Mouse (Mus musculus): ENCODE measurements around the gene Hist3h2a. TPM values are rescaled to one million over a fixed set of nuclear protein-coding genes. Genes with fewer than 3 reads are reported as not detected.

Hist3h2a gene
- polyA plus RNA-seq, 1 experiment from 2014 or later = 80.7 TPM

- no peaks in the 10 kb centered on the region for H3K4me1 ChIP-seq (ENCODE audit: control insufficient read depth, insufficient read depth, low read length)
- H3K4me2 ChIP-seq (ENCODE audit: low read depth, low read length) = no peak overlapping the region
- 89% methylated on average over 9 of the region's 9 CpGs for WGBS
- peaks cover 4% of the 10 kb centered on the region; the same call in 1 of the 2 replicates for H3K27me3 ChIP-seq (ENCODE audit: control insufficient read depth, insufficient read depth, low read length)
- H3K27ac ChIP-seq (ENCODE audit: low read depth, low read length) = no peak overlapping the region
- ATAC-seq (ENCODE audit: low read depth) = no peak
- H3K4me3 ChIP-seq (ENCODE audit: low read depth, low read length) = no peak overlapping the region
- H3K36me3 ChIP-seq (ENCODE audit: control insufficient read depth, insufficient read depth, low read length) = peaks cover 34% of the 10 kb centered on the region
- H3K9me3 ChIP-seq (ENCODE audit: control insufficient read depth, low read length) = no peaks in the 10 kb centered on the region
- no peak overlapping the region for H3K9ac ChIP-seq (replicated peaks; ENCODE audit: low read depth, low read length)
These were observed 36.3 kb downstream of the Hist3h2a start for GRCm38 (mm10) chr11:58990794-58991193.

- peaks cover 26% of the 10 kb centered on the region for H3K36me3 ChIP-seq (ENCODE audit: control insufficient read depth, insufficient read depth, low read length)
- H3K9ac ChIP-seq (replicated peaks; ENCODE audit: low read depth, low read length) = no peak overlapping the region
- no peak for ATAC-seq (ENCODE audit: low read depth)
- no peaks in the 10 kb centered on the region for H3K9me3 ChIP-seq (ENCODE audit: control insufficient read depth, low read length)
- WGBS = 81% methylated on average over 3 of the region's 3 CpGs
- no peak overlapping the region for H3K4me3 ChIP-seq (ENCODE audit: low read depth, low read length)
- H3K4me2 ChIP-seq (ENCODE audit: low read depth, low read length) = no peak overlapping the region
- peaks cover 4% of the 10 kb centered on the region; the same call in 1 of the 2 replicates for H3K27me3 ChIP-seq (ENCODE audit: control insufficient read depth, insufficient read depth, low read length)
- no peaks in the 10 kb centered on the region for H3K4me1 ChIP-seq (ENCODE audit: control insufficient read depth, insufficient read depth, low read length)
- no peak overlapping the region for H3K27ac ChIP-seq (ENCODE audit: low read depth, low read length)
These were observed 37.4 kb downstream of the Hist3h2a start for GRCm38 (mm10) chr11:58991911-58992310.

DNA sequence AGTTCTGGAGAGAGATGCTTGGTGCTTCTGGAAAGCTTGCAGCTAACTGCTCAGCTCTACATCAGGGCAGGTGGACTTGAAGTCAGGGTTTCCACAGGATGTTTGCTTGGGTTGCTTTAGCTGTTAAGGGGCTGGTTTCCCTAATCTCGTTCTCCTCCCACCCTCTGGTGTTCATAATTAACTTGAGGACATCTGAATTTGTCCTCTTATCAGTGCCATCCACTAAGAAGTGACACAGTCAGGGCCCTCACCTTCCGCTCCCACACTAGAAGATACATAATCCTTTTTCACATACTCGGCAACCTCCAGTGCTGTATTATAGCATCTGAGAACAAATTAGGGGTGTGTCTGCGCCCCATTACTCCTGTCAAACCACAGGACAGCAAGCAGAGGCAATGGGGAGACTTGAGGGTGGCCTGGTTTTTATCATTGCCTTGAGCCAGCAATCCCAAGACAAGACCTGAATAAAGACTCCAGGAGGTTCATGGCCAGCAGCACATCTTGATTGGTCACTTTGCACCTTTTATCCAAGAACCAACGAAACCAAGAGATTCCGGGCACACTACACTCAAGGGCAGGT, 38.7 kb downstream of the Hist3h2a start:
- ATAC-seq (ENCODE audit: low read depth) = no peak

DNA sequence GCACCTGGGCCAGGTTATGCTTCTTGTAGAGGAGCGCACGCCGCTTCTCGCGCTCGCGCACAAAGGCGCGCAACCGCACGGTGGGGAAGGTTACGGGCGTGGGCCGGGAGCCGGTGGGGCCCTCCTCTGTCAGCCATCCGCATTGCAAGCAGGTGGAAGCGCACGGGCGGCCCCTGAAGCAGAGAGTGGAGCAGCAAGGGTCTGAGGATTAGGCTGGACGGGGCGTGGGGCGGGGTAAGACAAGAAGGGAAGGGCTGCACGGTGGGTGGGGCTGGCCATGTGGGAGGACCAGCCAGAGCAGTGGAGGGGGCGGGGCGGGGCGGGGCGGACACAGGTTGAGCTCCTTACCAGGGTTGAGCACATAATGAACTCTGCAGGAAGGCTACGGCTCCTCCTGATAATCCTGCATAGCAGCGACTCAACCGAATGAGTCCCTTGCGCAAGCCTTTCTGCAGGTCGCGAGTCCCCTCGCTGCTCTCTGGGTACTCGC, 39.9 kb downstream of the Hist3h2a start:
- Histone ChIP-seq H3K9ac (replicated peaks; ENCODE audit: low read depth, low read length) (peak overlapping the region; percentile 55), H3K9me3 (ENCODE audit: control insufficient read depth, low read length) (no peaks in the 10 kb centered on the region), H3K4me1 (ENCODE audit: control insufficient read depth, insufficient read depth, low read length) (no peaks in the 10 kb centered on the region), H3K27me3 (ENCODE audit: control insufficient read depth, insufficient read depth, low read length) (peaks cover 4% of the 10 kb centered on the region; the same call in 1 of the 2 replicates), H3K4me3 (ENCODE audit: low read depth, low read length) (peak overlapping the region; percentile 33), H3K36me3 (ENCODE audit: control insufficient read depth, insufficient read depth, low read length) (peaks cover 15% of the 10 kb centered on the region), H3K4me2 (ENCODE audit: low read depth, low read length) (peak overlapping the region; percentile 60), H3K27ac (ENCODE audit: low read depth, low read length) (no peak overlapping the region)
- ATAC-seq (ENCODE audit: low read depth) = peak; percentile 59
- 1% methylated on average over 31 of the region's 35 CpGs for WGBS

More for the DNA sequence above, 38.7 kb downstream of the Hist3h2a start:
- no peak overlapping the region for H3K9ac ChIP-seq (replicated peaks; ENCODE audit: low read depth, low read length)
- H3K36me3 ChIP-seq (ENCODE audit: control insufficient read depth, insufficient read depth, low read length) = peaks cover 26% of the 10 kb centered on the region
- no peak overlapping the region for H3K4me2 ChIP-seq (ENCODE audit: low read depth, low read length)
- no peaks in the 10 kb centered on the region for H3K4me1 ChIP-seq (ENCODE audit: control insufficient read depth, insufficient read depth, low read length)
- peaks cover 4% of the 10 kb centered on the region; the same call in 1 of the 2 replicates for H3K27me3 ChIP-seq (ENCODE audit: control insufficient read depth, insufficient read depth, low read length)
- no peaks in the 10 kb centered on the region for H3K9me3 ChIP-seq (ENCODE audit: control insufficient read depth, low read length)
- no peak overlapping the region for H3K4me3 ChIP-seq (ENCODE audit: low read depth, low read length)
- no peak overlapping the region for H3K27ac ChIP-seq (ENCODE audit: low read depth, low read length)
- WGBS = 83% methylated on average over 6 of the region's 6 CpGs

DNA sequence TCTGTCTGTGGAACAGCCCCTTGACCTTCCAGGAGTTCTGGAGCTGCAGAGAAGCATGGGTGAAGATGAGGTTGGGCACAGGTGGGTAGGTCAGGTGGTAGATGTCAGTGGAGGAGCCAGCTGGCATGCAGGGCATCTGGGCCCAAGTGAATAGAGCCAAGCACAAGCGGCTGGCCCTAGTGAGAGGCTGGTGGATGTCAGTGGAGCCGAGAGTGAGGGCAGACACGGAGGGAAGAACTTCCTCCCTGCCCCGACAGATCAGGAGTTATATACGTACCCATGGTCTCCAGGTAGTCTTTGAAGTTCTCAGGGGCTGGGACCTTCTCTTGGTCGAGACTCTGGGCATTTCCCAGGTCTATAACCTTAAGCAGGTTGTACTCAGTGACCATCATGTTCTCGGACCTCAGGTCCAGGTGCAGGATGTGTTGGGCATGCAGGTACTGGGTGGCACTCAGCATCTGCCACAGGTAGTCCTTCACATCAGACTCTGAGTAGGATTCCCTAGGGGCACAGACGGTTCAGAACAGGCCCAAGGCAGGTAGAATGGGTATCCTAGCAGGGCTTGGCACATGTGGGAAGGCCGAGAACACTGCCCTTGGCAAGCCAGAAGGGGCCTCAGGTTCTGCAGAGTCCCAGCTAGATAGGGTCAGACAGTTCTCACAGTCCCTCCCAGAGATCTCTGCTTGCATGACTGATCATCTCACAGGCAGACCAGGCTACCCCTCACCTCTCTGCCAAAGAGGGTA, 40.7 kb downstream of the Hist3h2a start:
- Histone ChIP-seq H3K4me3 (ENCODE audit: low read depth, low read length) (no peak overlapping the region; the same call in 1 of the 2 replicates), H3K4me2 (ENCODE audit: low read depth, low read length) (peak overlapping the region; percentile 60), H3K27ac (ENCODE audit: low read depth, low read length) (no peak overlapping the region), H3K4me1 (ENCODE audit: control insufficient read depth, insufficient read depth, low read length) (no peaks in the 10 kb centered on the region), H3K27me3 (ENCODE audit: control insufficient read depth, insufficient read depth, low read length) (peaks cover 4% of the 10 kb centered on the region; the same call in 1 of the 2 replicates), H3K9ac (replicated peaks; ENCODE audit: low read depth, low read length) (0 out of 2 replicates have a peak overlapping the region, but pooled peaks have one; percentile 55), H3K36me3 (ENCODE audit: control insufficient read depth, insufficient read depth, low read length) (peaks cover 7% of the 10 kb centered on the region), H3K9me3 (ENCODE audit: control insufficient read depth, low read length) (no peaks in the 10 kb centered on the region)
- no peak; the same call in 1 of the 2 replicates for ATAC-seq (ENCODE audit: low read depth)
- WGBS = 84% methylated on average over 9 of the region's 9 CpGs

DNA sequence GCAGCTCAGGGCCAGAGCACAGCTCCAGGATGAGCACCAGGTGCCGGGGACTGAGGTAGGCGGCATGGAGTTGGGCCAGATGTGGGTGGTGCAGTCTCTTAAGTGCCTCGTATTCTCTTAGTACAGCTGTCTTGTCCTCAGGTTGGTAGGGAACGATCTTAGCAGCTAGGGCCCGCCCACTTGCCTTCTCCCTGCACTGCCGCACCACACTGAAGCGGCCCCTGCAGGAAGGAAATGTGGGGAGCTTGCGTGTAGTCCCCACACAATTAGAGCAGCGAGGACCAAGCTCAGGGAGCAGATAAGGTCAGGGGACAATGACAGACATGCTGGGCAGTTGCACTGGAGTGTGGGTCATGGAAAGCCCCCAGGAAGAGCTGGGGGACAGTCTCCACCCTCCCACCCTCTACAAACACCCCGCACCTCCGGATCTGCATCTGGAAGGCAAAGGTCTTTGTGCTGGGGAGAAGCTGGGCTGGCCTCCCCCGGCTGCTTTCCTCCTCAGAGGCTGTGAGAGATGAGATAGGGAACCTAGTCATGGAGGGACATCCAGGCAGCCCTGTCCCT, 41.4 kb downstream of the Hist3h2a start:
- Histone ChIP-seq H3K4me3 (ENCODE audit: low read depth, low read length) (no peak overlapping the region), H3K27me3 (ENCODE audit: control insufficient read depth, insufficient read depth, low read length) (peaks cover 4% of the 10 kb centered on the region; the same call in 1 of the 2 replicates), H3K36me3 (ENCODE audit: control insufficient read depth, insufficient read depth, low read length) (peaks cover 1% of the 10 kb centered on the region; the same call in 1 of the 2 replicates), H3K9me3 (ENCODE audit: control insufficient read depth, low read length) (no peaks in the 10 kb centered on the region), H3K9ac (replicated peaks; ENCODE audit: low read depth, low read length) (no peak overlapping the region), H3K27ac (ENCODE audit: low read depth, low read length) (no peak overlapping the region), H3K4me2 (ENCODE audit: low read depth, low read length) (no peak overlapping the region), H3K4me1 (ENCODE audit: control insufficient read depth, insufficient read depth, low read length) (no peaks in the 10 kb centered on the region)
- WGBS = 60% methylated on average over 12 of the region's 12 CpGs
- no peak for ATAC-seq (ENCODE audit: low read depth)

DNA sequence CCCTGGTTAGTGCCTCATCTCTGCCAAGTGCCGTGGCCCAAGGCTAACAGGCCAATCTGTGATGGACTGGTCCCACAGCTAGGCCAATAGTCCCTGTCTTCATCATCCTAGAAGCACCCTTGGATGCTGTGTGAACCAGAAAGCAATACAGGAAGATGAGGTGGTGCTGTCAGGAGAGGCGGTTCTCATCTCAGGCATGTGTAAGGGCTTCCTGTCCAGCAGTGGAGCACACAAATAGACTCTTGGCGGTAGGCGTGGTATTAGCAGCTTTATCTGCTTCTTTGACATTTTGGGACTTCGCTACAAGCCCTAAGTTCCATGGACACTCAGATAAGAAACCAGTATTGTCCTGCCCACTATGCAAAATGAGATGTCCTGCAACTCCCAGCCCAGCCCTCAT, 43.1 kb downstream of the Hist3h2a start:
- H3K36me3 ChIP-seq (ENCODE audit: control insufficient read depth, insufficient read depth, low read length) = no peaks in the 10 kb centered on the region
- no peaks in the 10 kb centered on the region for H3K9me3 ChIP-seq (ENCODE audit: control insufficient read depth, low read length)
- no peak overlapping the region for H3K9ac ChIP-seq (replicated peaks; ENCODE audit: low read depth, low read length)
- H3K4me2 ChIP-seq (ENCODE audit: low read depth, low read length) = no peak overlapping the region
- H3K27ac ChIP-seq (ENCODE audit: low read depth, low read length) = no peak overlapping the region
- no peak for ATAC-seq (ENCODE audit: low read depth)
- H3K27me3 ChIP-seq (ENCODE audit: control insufficient read depth, insufficient read depth, low read length) = peaks cover 4% of the 10 kb centered on the region; the same call in 1 of the 2 replicates
- H3K4me3 ChIP-seq (ENCODE audit: low read depth, low read length) = no peak overlapping the region
- WGBS = 84% methylated on average over 5 of the region's 5 CpGs
- no peaks in the 10 kb centered on the region for H3K4me1 ChIP-seq (ENCODE audit: control insufficient read depth, insufficient read depth, low read length)

DNA sequence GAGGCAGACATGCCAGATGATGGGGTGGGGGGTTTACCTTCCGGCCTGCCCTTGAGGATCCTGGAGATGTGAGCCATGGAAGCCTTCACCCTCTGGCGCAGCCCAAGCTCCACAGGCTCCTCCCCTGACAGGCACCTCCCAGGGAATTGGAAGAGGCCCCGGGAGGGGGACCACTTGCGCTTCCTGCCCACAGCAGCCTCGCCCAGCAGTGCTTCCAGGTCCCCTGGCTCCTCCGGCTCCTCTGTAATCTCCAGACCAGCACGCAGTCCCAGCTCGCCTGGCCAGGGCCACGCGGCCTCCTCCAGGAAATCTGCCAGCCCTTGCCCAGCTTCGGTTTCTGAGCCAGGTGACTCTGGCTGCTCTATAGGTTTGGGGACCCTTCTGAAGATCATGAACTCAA, 44.7 kb downstream of the Hist3h2a start:
- Histone ChIP-seq H3K4me2 (ENCODE audit: low read depth, low read length) (no peak overlapping the region), H3K27me3 (ENCODE audit: control insufficient read depth, insufficient read depth, low read length) (peaks cover 4% of the 10 kb centered on the region; the same call in 1 of the 2 replicates), H3K27ac (ENCODE audit: low read depth, low read length) (no peak overlapping the region), H3K4me3 (ENCODE audit: low read depth, low read length) (no peak overlapping the region), H3K4me1 (ENCODE audit: control insufficient read depth, insufficient read depth, low read length) (no peaks in the 10 kb centered on the region), H3K9me3 (ENCODE audit: control insufficient read depth, low read length) (no peaks in the 10 kb centered on the region), H3K9ac (replicated peaks; ENCODE audit: low read depth, low read length) (no peak overlapping the region), H3K36me3 (ENCODE audit: control insufficient read depth, insufficient read depth, low read length) (no peaks in the 10 kb centered on the region)
- WGBS = 66% methylated on average over 11 of the region's 11 CpGs
- ATAC-seq (ENCODE audit: low read depth) = no peak

DNA sequence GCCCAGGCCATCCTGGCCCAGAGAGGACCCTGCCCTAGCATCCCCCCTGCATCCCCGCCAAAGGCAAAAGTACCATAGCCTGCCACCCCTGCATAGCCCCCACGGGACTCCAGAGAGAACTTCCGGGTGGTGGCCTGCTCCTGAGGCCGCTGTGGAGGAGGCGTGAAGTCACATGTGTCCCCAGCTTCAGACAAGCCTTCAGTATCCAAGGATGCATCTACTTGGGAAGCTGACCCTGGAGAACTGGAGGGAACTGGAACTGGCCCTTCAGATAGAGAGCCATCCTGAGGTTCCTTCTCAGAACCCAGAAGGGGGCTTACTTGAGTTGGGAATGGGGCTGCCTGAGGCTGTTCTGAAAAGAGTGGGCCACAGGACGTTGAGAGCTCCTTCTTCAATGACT, 45.3 kb downstream of the Hist3h2a start:
- ATAC-seq (ENCODE audit: low read depth) = no peak
- Histone ChIP-seq H3K27me3 (ENCODE audit: control insufficient read depth, insufficient read depth, low read length) (peaks cover 2% of the 10 kb centered on the region; the same call in 1 of the 2 replicates), H3K36me3 (ENCODE audit: control insufficient read depth, insufficient read depth, low read length) (no peaks in the 10 kb centered on the region), H3K9ac (replicated peaks; ENCODE audit: low read depth, low read length) (no peak overlapping the region), H3K9me3 (ENCODE audit: control insufficient read depth, low read length) (no peaks in the 10 kb centered on the region), H3K4me3 (ENCODE audit: low read depth, low read length) (no peak overlapping the region), H3K4me2 (ENCODE audit: low read depth, low read length) (no peak overlapping the region), H3K4me1 (ENCODE audit: control insufficient read depth, insufficient read depth, low read length) (no peaks in the 10 kb centered on the region), H3K27ac (ENCODE audit: low read depth, low read length) (no peak overlapping the region)
- 82% methylated on average over 6 of the region's 6 CpGs for WGBS
